Mouse (Mus musculus): Measurements from ENCODE around the gene Fam20b. TPM values are rescaled to one million over a fixed set of nuclear protein-coding genes. Genes with fewer than 3 reads are reported as not detected.

Gene Fam20b
- polyA plus RNA-seq, 1 experiment from 2014 or later, result 23.9 TPM

- no peaks in the 10 kb centered on the region for H3K9me3 ChIP-seq (ENCODE audit: control insufficient read depth, low read length)
- 66% methylated on average over 3 of the region's 3 CpGs for WGBS
- no peak for ATAC-seq
Measured at GRCm38 (mm10) chr1:156734019-156734418, 15.1 kb upstream of the Fam20b start.

GRCm38 (mm10) chr1:156733559-156733958 lies 14.7 kb upstream of the Fam20b start:
- Histone ChIP-seq H3K9ac (ENCODE audit: low read depth, low read length) (no peak overlapping the region), H3K9me3 (ENCODE audit: control insufficient read depth, low read length) (no peaks in the 10 kb centered on the region), H3K36me3 (ENCODE audit: control insufficient read depth, insufficient read depth, low read length) (no peaks in the 10 kb centered on the region), H3K4me2 (ENCODE audit: low read length) (no peak overlapping the region), H3K27ac (ENCODE audit: low read depth, low read length) (no peak overlapping the region), H3K4me3 (ENCODE audit: low read length) (no peak overlapping the region), H3K4me1 (ENCODE audit: control insufficient read depth, insufficient read depth, low read depth, low read length) (no peaks in the 10 kb centered on the region), H3K27me3 (replicated peaks; ENCODE audit: control insufficient read depth, insufficient read depth, low read length) (no peaks in the 10 kb centered on the region)
- WGBS, result 89% methylated on average over 9 of the region's 9 CpGs
- no peak for ATAC-seq

More at GRCm38 (mm10) chr1:156734019-156734418, 15.1 kb upstream of the Fam20b start:
- Histone ChIP-seq H3K36me3 (ENCODE audit: control insufficient read depth, insufficient read depth, low read length) (no peaks in the 10 kb centered on the region), H3K4me3 (ENCODE audit: low read length) (no peak overlapping the region), H3K27ac (ENCODE audit: low read depth, low read length) (no peak overlapping the region), H3K27me3 (replicated peaks; ENCODE audit: control insufficient read depth, insufficient read depth, low read length) (no peaks in the 10 kb centered on the region), H3K9ac (ENCODE audit: low read depth, low read length) (no peak overlapping the region), H3K4me1 (ENCODE audit: control insufficient read depth, insufficient read depth, low read depth, low read length) (no peaks in the 10 kb centered on the region), H3K4me2 (ENCODE audit: low read length) (no peak overlapping the region)

- no peaks in the 10 kb centered on the region for H3K36me3 ChIP-seq (ENCODE audit: control insufficient read depth, insufficient read depth, low read length)
- no peak overlapping the region for H3K9ac ChIP-seq (ENCODE audit: low read depth, low read length)
- H3K4me2 ChIP-seq (ENCODE audit: low read length), result no peak overlapping the region
- WGBS, result 91% methylated on average over 5 of the region's 5 CpGs
- no peaks in the 10 kb centered on the region for H3K27me3 ChIP-seq (replicated peaks; ENCODE audit: control insufficient read depth, insufficient read depth, low read length)
- no peak overlapping the region for H3K27ac ChIP-seq (ENCODE audit: low read depth, low read length)
- H3K4me3 ChIP-seq (ENCODE audit: low read length), result no peak overlapping the region
- H3K4me1 ChIP-seq (ENCODE audit: control insufficient read depth, insufficient read depth, low read depth, low read length), result no peaks in the 10 kb centered on the region
- H3K9me3 ChIP-seq (ENCODE audit: control insufficient read depth, low read length), result no peaks in the 10 kb centered on the region
- ATAC-seq, result no peak
Measured at GRCm38 (mm10) chr1:156732996-156733395, 14.1 kb upstream of the Fam20b start.

GRCm38 (mm10) chr1:156730802-156731201 lies 11.9 kb upstream of the Fam20b start:
- H3K4me2 ChIP-seq (ENCODE audit: low read length), result no peak overlapping the region
- H3K36me3 ChIP-seq (ENCODE audit: control insufficient read depth, insufficient read depth, low read length), result no peaks in the 10 kb centered on the region
- H3K27me3 ChIP-seq (replicated peaks; ENCODE audit: control insufficient read depth, insufficient read depth, low read length), result no peaks in the 10 kb centered on the region
- no peak overlapping the region for H3K4me3 ChIP-seq (ENCODE audit: low read length)
- ATAC-seq, result no peak
- H3K9ac ChIP-seq (ENCODE audit: low read depth, low read length), result no peak overlapping the region
- 66% methylated on average over 9 of the region's 9 CpGs for WGBS
- H3K27ac ChIP-seq (ENCODE audit: low read depth, low read length), result no peak overlapping the region
- no peaks in the 10 kb centered on the region for H3K4me1 ChIP-seq (ENCODE audit: control insufficient read depth, insufficient read depth, low read depth, low read length)
- no peaks in the 10 kb centered on the region for H3K9me3 ChIP-seq (ENCODE audit: control insufficient read depth, low read length)

GRCm38 (mm10) chr1:156727234-156728108 lies 8.6 kb upstream of the Fam20b start:
- 79% methylated on average over 12 of the region's 14 CpGs for WGBS
- H3K4me1 ChIP-seq (ENCODE audit: control insufficient read depth, insufficient read depth, low read depth, low read length), result no peaks in the 10 kb centered on the region
- no peak overlapping the region for H3K4me3 ChIP-seq (ENCODE audit: low read length)
- H3K36me3 ChIP-seq (ENCODE audit: control insufficient read depth, insufficient read depth, low read length), result no peaks in the 10 kb centered on the region
- H3K9ac ChIP-seq (ENCODE audit: low read depth, low read length), result no peak overlapping the region
- H3K9me3 ChIP-seq (ENCODE audit: control insufficient read depth, low read length), result no peaks in the 10 kb centered on the region
- no peaks in the 10 kb centered on the region for H3K27me3 ChIP-seq (replicated peaks; ENCODE audit: control insufficient read depth, insufficient read depth, low read length)
- ATAC-seq, result no peak
- no peak overlapping the region for H3K27ac ChIP-seq (ENCODE audit: low read depth, low read length)
- no peak overlapping the region for H3K4me2 ChIP-seq (ENCODE audit: low read length)

- Histone ChIP-seq H3K9ac (ENCODE audit: low read depth, low read length) (no peak overlapping the region), H3K36me3 (ENCODE audit: control insufficient read depth, insufficient read depth, low read length) (no peaks in the 10 kb centered on the region), H3K4me3 (ENCODE audit: low read length) (no peak overlapping the region), H3K27me3 (replicated peaks; ENCODE audit: control insufficient read depth, insufficient read depth, low read length) (no peaks in the 10 kb centered on the region; the same call in 1 of the 2 replicates), H3K4me1 (ENCODE audit: control insufficient read depth, insufficient read depth, low read depth, low read length) (peaks cover 8% of the 10 kb centered on the region), H3K27ac (ENCODE audit: low read depth, low read length) (no peak overlapping the region), H3K4me2 (ENCODE audit: low read length) (no peak overlapping the region), H3K9me3 (ENCODE audit: control insufficient read depth, low read length) (no peaks in the 10 kb centered on the region)
- WGBS, result 61% methylated on average over 6 of the region's 6 CpGs
- no peak for ATAC-seq
Measured at GRCm38 (mm10) chr1:156722089-156722488, 3.2 kb upstream of the Fam20b start.

- Histone ChIP-seq H3K27me3 (replicated peaks; ENCODE audit: control insufficient read depth, insufficient read depth, low read length) (no peaks in the 10 kb centered on the region; the same call in 1 of the 2 replicates), H3K9me3 (ENCODE audit: control insufficient read depth, low read length) (no peaks in the 10 kb centered on the region), H3K9ac (ENCODE audit: low read depth, low read length) (no peak overlapping the region), H3K4me3 (ENCODE audit: low read length) (no peak overlapping the region), H3K4me2 (ENCODE audit: low read length) (no peak overlapping the region), H3K4me1 (ENCODE audit: control insufficient read depth, insufficient read depth, low read depth, low read length) (peaks cover 8% of the 10 kb centered on the region), H3K27ac (ENCODE audit: low read depth, low read length) (no peak overlapping the region), H3K36me3 (ENCODE audit: control insufficient read depth, insufficient read depth, low read length) (no peaks in the 10 kb centered on the region)
- WGBS, result 62% methylated on average over 4 of the region's 4 CpGs
- no peak for ATAC-seq
Measured at GRCm38 (mm10) chr1:156720046-156720445, 1.2 kb upstream of the Fam20b start.

GRCm38 (mm10) chr1:156718286-156718949 lies 468 bp downstream of the Fam20b start:
- H3K27ac ChIP-seq (ENCODE audit: low read depth, low read length), result peak overlapping the region; percentile 96
- no peaks in the 10 kb centered on the region for H3K9me3 ChIP-seq (ENCODE audit: control insufficient read depth, low read length)
- under 1% methylated on average over 35 of the region's 73 CpGs for WGBS
- H3K4me3 ChIP-seq (ENCODE audit: low read length), result peak overlapping the region; percentile 96
- H3K27me3 ChIP-seq (replicated peaks; ENCODE audit: control insufficient read depth, insufficient read depth, low read length), result no peaks in the 10 kb centered on the region; the same call in 1 of the 2 replicates
- peak overlapping the region; percentile 72 for H3K4me2 ChIP-seq (ENCODE audit: low read length)
- peak overlapping the region; percentile 92 for H3K9ac ChIP-seq (ENCODE audit: low read depth, low read length)
- H3K4me1 ChIP-seq (ENCODE audit: control insufficient read depth, insufficient read depth, low read depth, low read length), result peaks cover 8% of the 10 kb centered on the region
- peak; percentile 90 for ATAC-seq
- H3K36me3 ChIP-seq (ENCODE audit: control insufficient read depth, insufficient read depth, low read length), result no peaks in the 10 kb centered on the region

- no peak for ATAC-seq
- Histone ChIP-seq H3K4me2 (ENCODE audit: low read length) (peak overlapping the region; percentile 72), H3K9me3 (ENCODE audit: control insufficient read depth, low read length) (no peaks in the 10 kb centered on the region), H3K4me1 (ENCODE audit: control insufficient read depth, insufficient read depth, low read depth, low read length) (peaks cover 8% of the 10 kb centered on the region), H3K27ac (ENCODE audit: low read depth, low read length) (peak overlapping the region; percentile 96), H3K4me3 (ENCODE audit: low read length) (peak overlapping the region; percentile 96), H3K9ac (ENCODE audit: low read depth, low read length) (peak overlapping the region; percentile 92), H3K27me3 (replicated peaks; ENCODE audit: control insufficient read depth, insufficient read depth, low read length) (no peaks in the 10 kb centered on the region; the same call in 1 of the 2 replicates), H3K36me3 (ENCODE audit: control insufficient read depth, insufficient read depth, low read length) (no peaks in the 10 kb centered on the region)
- 7% methylated on average over 13 of the region's 13 CpGs for WGBS
Measured at GRCm38 (mm10) chr1:156717751-156718285, 1.1 kb downstream of the Fam20b start.
